ENCODE assay signal across 15 mouse cellular contexts in the genomic region with DNA sequence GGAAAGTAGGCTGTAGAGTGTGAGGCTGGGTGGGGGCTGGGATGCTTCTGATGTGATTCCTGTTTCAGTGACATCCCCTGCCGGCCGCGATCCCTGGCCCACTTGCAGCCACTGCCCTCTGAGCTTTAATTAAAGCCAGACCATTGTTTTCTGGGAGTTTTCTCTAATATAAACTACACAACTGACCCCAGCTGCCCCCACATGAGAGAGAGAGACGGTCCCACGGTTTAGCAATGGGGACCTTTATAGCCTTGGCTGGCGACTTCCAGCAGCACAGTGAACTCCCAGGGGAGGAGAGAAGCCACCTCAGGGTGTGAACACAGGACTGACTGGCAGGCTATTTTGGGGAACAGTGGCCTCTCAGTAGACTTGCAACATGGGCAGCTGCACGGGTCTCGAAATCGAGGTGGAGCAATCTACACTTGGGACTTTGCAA.
DNase-seq lines count a peak whose midpoint lies in the region; ATAC-seq lines count a peak whose summit lies in the region.
"Had no signal": no experiment of that assay in that cellular context is flagged by ENCODE, and none has a peak within 500 bp of the region (broad histone marks: within the 10 kb centered on the region; RNA-seq: fewer than 3 reads in every experiment).

No protein-coding gene starts in this region.

- H3K4me3 ChIP-seq in heart, embryonic 13.5 days, result no peak overlapping the region
- H3K4me3 ChIP-seq: embryonic facial prominence, embryonic 13.5 days; forebrain, embryonic 12.5 days; hindbrain, embryonic 12.5 days had no signal

- H3K9me3 ChIP-seq in heart, embryonic 13.5 days, result no peaks in the 10 kb centered on the region
- H3K9me3 ChIP-seq: embryonic facial prominence, embryonic 13.5 days; forebrain, embryonic 12.5 days; hindbrain, embryonic 12.5 days had no signal

- H3K36me3 ChIP-seq in heart, embryonic 13.5 days, result no peaks in the 10 kb centered on the region
- H3K36me3 ChIP-seq: embryonic facial prominence, embryonic 13.5 days; forebrain, embryonic 12.5 days; hindbrain, embryonic 12.5 days had no signal

- H3K4me2 ChIP-seq in heart, embryonic 13.5 days, result peak overlapping the region; percentile 47
- H3K4me2 ChIP-seq: embryonic facial prominence, embryonic 13.5 days; forebrain, embryonic 12.5 days; hindbrain, embryonic 12.5 days had no signal

- no peak for ATAC-seq in heart, embryonic 13.5 days (ENCODE audit: extremely low read depth, insufficient number of reproducible peaks, low FRiP score, low TSS enrichment)
- ATAC-seq: intestine, postnatal 0 days had no signal

- H3K27ac ChIP-seq in heart, embryonic 13.5 days (replicated peaks), result peak overlapping the region; percentile 2; the same call in 1 of the 2 replicates
- H3K27ac ChIP-seq: embryonic facial prominence, embryonic 13.5 days; forebrain, embryonic 12.5 days; hindbrain, embryonic 12.5 days; stomach, postnatal 0 days had no signal

- H3K9ac ChIP-seq in heart, embryonic 13.5 days, result peak overlapping the region; percentile 58
- H3K9ac ChIP-seq: embryonic facial prominence, embryonic 13.5 days; forebrain, embryonic 12.5 days; hindbrain, embryonic 12.5 days had no signal

- DNase-seq in adrenal gland, postnatal 14 days, result peak; percentile 68
- DNase-seq in adrenal gland, postnatal 25 days, result no peak
- DNase-seq in lung, postnatal 10 days, result peak; percentile 26
- no peak for DNase-seq in lung, postnatal 25 days (ENCODE audit: low spot score)
- DNase-seq in retina, embryonic 14.5 days (ENCODE audit: low spot score), result peak; percentile 39
- DNase-seq in urinary bladder, adult 2 months (ENCODE audit: low spot score), result no peak
- DNase-seq in urinary bladder, postnatal 10 days (ENCODE audit: low spot score), result no peak
- DNase-seq: cerebellum, adult 11-12 months; lung, postnatal 14 days had no signal

- H3K27me3 ChIP-seq in heart, embryonic 13.5 days (replicated peaks), result no peaks in the 10 kb centered on the region
- H3K27me3 ChIP-seq: embryonic facial prominence, embryonic 13.5 days; forebrain, embryonic 12.5 days; hindbrain, embryonic 12.5 days had no signal

- WGBS in heart, embryonic 13.5 days, result 23% methylated on average over 9 of the region's 9 CpGs

- H3K4me1 ChIP-seq in heart, embryonic 13.5 days, result peaks cover 21% of the 10 kb centered on the region

Comparison
In these comparisons a context has a peak if more than half of its experiments do, and no peak if none do; other contexts are left out.
1. DNase-seq: peak in adrenal gland, postnatal 14 days (single experiment), lung, postnatal 10 days (single experiment) and retina, embryonic 14.5 days (single experiment); none in adrenal gland, postnatal 25 days (single experiment), lung, postnatal 25 days (single experiment), urinary bladder, adult 2 months (single experiment) and urinary bladder, postnatal 10 days (single experiment).